Comparison of ENCODE assay signal across 8 mouse cellular contexts in genomic region chr13:114387521-114388171, GRCm38 (mm10). TPM values are rescaled to one million over a fixed set of nuclear protein-coding genes. Genes with fewer than 3 reads are reported as not detected.
DNase-seq lines count a peak whose midpoint lies in the region; ATAC-seq and TF ChIP-seq lines count a peak whose summit lies in the region.

No protein-coding gene starts in this region.

- peak; percentile 92 for ATAC-seq in hindbrain, postnatal 0 days
- ATAC-seq in megakaryocyte, adult 5-6 weeks (ENCODE audit: poor library complexity, severe bottlenecking): peak; percentile 97

- no peaks in the 10 kb centered on the region for H3K27me3 ChIP-seq in hindbrain, postnatal 0 days (ENCODE audit: insufficient read depth, low read length)

- under 1% methylated on average over 37 of the region's 37 CpGs for WGBS in hindbrain, postnatal 0 days

- TF ChIP-seq CTCF in gastrocnemius, adult 2 months (IDR thresholded peaks at IDR 0.05): no peak
- no peak for TF ChIP-seq CTCF in hindbrain, postnatal 0 days (IDR thresholded peaks at IDR 0.05; ENCODE audit: low read depth)
- TF ChIP-seq CTCF in left cerebral cortex, adult 2 months (IDR thresholded peaks at IDR 0.05): no peak

- H3K27ac ChIP-seq in gastrocnemius, adult 2 months: peak overlapping the region; percentile 94
- H3K27ac ChIP-seq in hindbrain, postnatal 0 days: peak overlapping the region; percentile 76
- peak overlapping the region; percentile 97 for H3K27ac ChIP-seq in left cerebral cortex, adult 2 months

- intact Hi-C loops in gastrocnemius, adult 2 months (cut with DNase I): no loop called here
- intact Hi-C loops in left cerebral cortex, adult 2 months (cut with DNase I): loop anchor here (5.0 to 10.0 kb wide), 3 partner anchors 70 to 503 kb away; partner anchors contain the start of gene Fst

- no peaks in the 10 kb centered on the region for H3K36me3 ChIP-seq in hindbrain, postnatal 0 days (ENCODE audit: insufficient read depth, low read length)

- H3K9me3 ChIP-seq in hindbrain, postnatal 0 days (ENCODE audit: low read length): no peaks in the 10 kb centered on the region

- peak; percentile 74 for DNase-seq in WW6 (ENCODE audit: low read depth, low spot score)
- DNase-seq in cerebellum, postnatal 4 days (ENCODE audit: low spot score in 2 of 2): peak; percentile 95
- DNase-seq in gastrocnemius, adult 2 months: peak; percentile 94
- peak; percentile 96 for DNase-seq in hindbrain, postnatal 0 days (ENCODE audit: low spot score)
- peak; percentile 92 to 98 for DNase-seq in left cerebral cortex, adult 2 months (ENCODE audit: extremely low spot score in 1 of 2, low spot score in 2 of 2)
- DNase-seq in right cerebral cortex, adult 2 months (ENCODE audit: low spot score in 2 of 2): peak; percentile 97 to 99
- DNase-seq in urinary bladder, postnatal 14 days (ENCODE audit: low spot score): peak; percentile 96

- H3K4me3 ChIP-seq in gastrocnemius, adult 2 months: peak overlapping the region; percentile 99
- H3K4me3 ChIP-seq in hindbrain, postnatal 0 days (ENCODE audit: low read length): peak overlapping the region; percentile 76
- peak overlapping the region; percentile 93 for H3K4me3 ChIP-seq in left cerebral cortex, adult 2 months

- peak overlapping the region; percentile 78 for H3K9ac ChIP-seq in hindbrain, postnatal 0 days (replicated peaks; ENCODE audit: low read length)

- H3K4me1 ChIP-seq in hindbrain, postnatal 0 days (ENCODE audit: insufficient read depth, low read length): 0 out of 2 replicates have a peak, but pooled peaks cover 4% of the 10 kb centered on the region

- peak overlapping the region; percentile 80 for H3K4me2 ChIP-seq in hindbrain, postnatal 0 days (ENCODE audit: low read depth, low read length)

RNA-seq across cellular contexts. Expression of gene Ndufs4, which starts 0.4 kb away (rescaled TPM):
- 100 to 1,000 TPM; 323 to 429 TPM for total RNA-seq in gastrocnemius, adult 2 months (2021)
- total RNA-seq in hindbrain, postnatal 0 days (2014; rRNA removed): 47.7 and 58.1 TPM in 2 replicates
- polyA plus RNA-seq in hindbrain, postnatal 0 days (2015; fragmentation: Nextera tagmentation; extraction: Ambion mirVana): 422 and 423 TPM in 2 replicates
- total RNA-seq in left cerebral cortex, adult 2 months (2021): 100 to 1,000 TPM; 141 to 154 TPM
- 189 and 197 TPM in 2 replicates for total RNA-seq in megakaryocyte, adult 5-6 weeks (2015)
- 139 and 187 TPM in 2 replicates for total RNA-seq in megakaryocyte, adult 5-6 weeks (2017)

Comparison
In these comparisons a context has a peak if more than half of its experiments do, and no peak if none do; other contexts are left out.
1. Peak in every context shown above with its lines: DNase-seq, ATAC-seq, H3K4me3 ChIP-seq and H3K27ac ChIP-seq.